Mouse (Mus musculus) bone marrow, adult 2 months (tissue): ENCODE data around the gene Rbm20.

Experiments used
- CTCF ChIP-seq: fragments of 200-500 bp; IDR thresholded peaks from 2 replicates; pipeline ENCODE4 v1.5.1; 2011; ENCODE audit warnings: low read length, control low read depth; ENCODE audit not compliant: control insufficient read depth, insufficient read depth
- POLR2A ChIP-seq: fragments of 200-500 bp; IDR thresholded peaks from 2 replicates; pipeline ENCODE4 v1.6.1; 2011; ENCODE audit warnings: low read depth, mild to moderate bottlenecking, control low read depth, low read length, borderline replicate concordance; ENCODE audit not compliant: control insufficient read depth

DNA sequence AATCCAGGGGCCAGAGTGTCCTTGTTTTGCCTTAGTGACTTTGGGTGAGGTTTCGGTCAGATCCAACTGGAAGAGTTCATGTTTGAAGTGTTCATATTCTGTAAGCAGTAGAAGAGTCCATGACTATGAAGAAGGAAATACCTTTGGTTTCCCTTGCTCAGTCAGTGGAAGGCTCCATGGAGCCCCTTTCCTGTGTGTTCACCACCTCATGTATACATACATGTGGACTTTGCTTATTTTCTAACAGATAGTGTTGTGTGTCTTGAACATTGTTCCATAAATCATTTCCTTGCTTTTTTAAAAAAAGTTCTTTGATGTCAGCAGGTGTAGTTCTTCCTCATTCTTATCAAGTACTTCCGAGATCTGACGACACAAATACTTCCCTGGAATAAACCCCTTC is 68.2 kb downstream of the Rbm20 start:
- TF ChIP-seq CTCF (no peak), POLR2A (no peak)
